Mouse (Mus musculus) CD4-positive helper T cell, adult 2 months (primary cell): Measurements from ENCODE around the gene Siah2.

ENCODE experiments used
- DNase-seq: peaks from one replicate; pipeline ENCODE4 v3.0.0-alpha.2; 2012; ENCODE audit warnings: low read depth, missing footprints, low spot score

Gene Siah2

GRCm38 (mm10) chr3:58691997-58692721, at the start of gene Siah2:
TSS of gene Siah2 (minus strand) at chr3:58692400.
- peak; percentile 96 for DNase-seq

- no peak for DNase-seq
Measured at GRCm38 (mm10) chr3:58739536-58739935, 47.3 kb upstream of the Siah2 start.

- DNase-seq, result no peak
Measured at GRCm38 (mm10) chr3:58738346-58739089, 46.3 kb upstream of the Siah2 start.

- DNase-seq, result no peak
Measured at GRCm38 (mm10) chr3:58731520-58731919, 39.3 kb upstream of the Siah2 start.

- DNase-seq, result no peak
Measured at GRCm38 (mm10) chr3:58730580-58730979, 38.4 kb upstream of the Siah2 start.

- no peak for DNase-seq
Measured at GRCm38 (mm10) chr3:58729549-58729948, 37.3 kb upstream of the Siah2 start.

- DNase-seq, result no peak
Measured at GRCm38 (mm10) chr3:58727601-58728000, 35.4 kb upstream of the Siah2 start.

- no peak for DNase-seq
Measured at GRCm38 (mm10) chr3:58727012-58727411, 34.8 kb upstream of the Siah2 start.

GRCm38 (mm10) chr3:58726374-58726773, 34.2 kb upstream of the Siah2 start:
- DNase-seq, result no peak

GRCm38 (mm10) chr3:58724815-58725214, 32.6 kb upstream of the Siah2 start:
- no peak for DNase-seq

GRCm38 (mm10) chr3:58723656-58724055, 31.5 kb upstream of the Siah2 start:
- no peak for DNase-seq

GRCm38 (mm10) chr3:58719461-58720230, 27.4 kb upstream of the Siah2 start:
- DNase-seq, result no peak

GRCm38 (mm10) chr3:58716705-58717104, 24.5 kb upstream of the Siah2 start:
- no peak for DNase-seq

GRCm38 (mm10) chr3:58714767-58715166, 22.6 kb upstream of the Siah2 start:
- no peak for DNase-seq

GRCm38 (mm10) chr3:58714034-58714433, 21.8 kb upstream of the Siah2 start:
- no peak for DNase-seq

GRCm38 (mm10) chr3:58713191-58713590, 21.0 kb upstream of the Siah2 start:
- DNase-seq, result no peak

- no peak for DNase-seq
Measured at GRCm38 (mm10) chr3:58704547-58704946, 12.3 kb upstream of the Siah2 start.

GRCm38 (mm10) chr3:58703748-58704147, 11.5 kb upstream of the Siah2 start:
- no peak for DNase-seq

- DNase-seq, result no peak
Measured at GRCm38 (mm10) chr3:58702329-58702728, 10.1 kb upstream of the Siah2 start.

- no peak for DNase-seq
Measured at GRCm38 (mm10) chr3:58701441-58701840, 9.2 kb upstream of the Siah2 start.

- no peak for DNase-seq
Measured at GRCm38 (mm10) chr3:58697926-58698325, 5.7 kb upstream of the Siah2 start.

GRCm38 (mm10) chr3:58696806-58697205, 4.6 kb upstream of the Siah2 start:
- DNase-seq, result no peak
